Mouse (Mus musculus): Measurements from ENCODE around the gene Gper1.
A peak's percentile ranks its signal among the peaks of the same experiment; 100 is the strongest.

Gper1 gene

GRCm38 (mm10) chr5:139442962-139443361, 20.0 kb downstream of the Gper1 start:
- DNase-seq (ENCODE audit: low read depth, low spot score), result no peak

DNA sequence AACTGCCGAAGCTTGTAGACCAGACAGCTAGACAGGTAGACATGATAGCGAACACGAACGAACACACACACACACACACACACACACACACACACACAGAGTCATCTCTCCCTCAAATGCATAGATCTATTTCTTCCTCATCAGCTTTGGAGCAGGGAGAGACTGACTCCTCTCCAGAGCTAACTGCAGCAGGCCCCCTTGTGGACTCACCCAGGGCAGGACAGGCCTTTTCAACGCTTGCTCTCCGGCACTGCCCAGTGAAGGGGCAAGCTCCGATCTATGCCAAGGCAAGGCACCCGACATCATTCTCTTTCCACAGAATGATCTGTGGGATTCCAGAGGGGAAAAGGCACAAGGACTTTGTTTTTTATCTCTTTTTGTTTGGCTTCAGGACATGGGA, 22.3 kb downstream of the Gper1 start:
- no peak for DNase-seq (ENCODE audit: low read depth, low spot score)

- no peak for DNase-seq (ENCODE audit: low read depth, low spot score)
Observed at GRCm38 (mm10) chr5:139448025-139448424, 25.1 kb downstream of the Gper1 start.

GRCm38 (mm10) chr5:139449161-139449791, 26.3 kb downstream of the Gper1 start:
- DNase-seq (ENCODE audit: low read depth, low spot score), result peak; percentile 34

- DNase-seq (ENCODE audit: low read depth, low spot score), result peak; percentile 44
Observed at GRCm38 (mm10) chr5:139449926-139450325, 27.0 kb downstream of the Gper1 start.

DNA sequence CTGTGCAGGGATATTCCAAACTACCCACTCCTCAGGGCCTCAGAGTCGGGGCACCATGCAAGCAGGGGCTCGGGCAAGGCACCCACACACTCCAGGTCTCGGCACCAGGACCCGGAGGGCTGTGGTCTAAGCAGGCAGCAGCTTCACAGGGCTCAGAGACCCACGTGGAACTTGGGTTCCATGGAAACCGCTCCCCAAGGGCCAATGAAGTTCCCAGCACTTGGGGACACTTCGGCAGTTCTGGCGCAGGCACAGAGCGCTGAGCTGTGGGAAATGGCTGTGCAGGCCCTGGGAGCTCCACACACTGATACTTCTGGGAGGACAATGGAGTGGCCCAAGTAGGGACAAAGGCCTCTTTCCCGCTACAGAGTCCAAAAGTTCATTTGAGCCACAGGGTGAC, 30.1 kb downstream of the Gper1 start:
- DNase-seq (ENCODE audit: low read depth, low spot score), result no peak

GRCm38 (mm10) chr5:139455166-139455565, 32.2 kb downstream of the Gper1 start:
- DNase-seq (ENCODE audit: low read depth, low spot score), result no peak

- DNase-seq (ENCODE audit: low read depth, low spot score), result no peak
Observed at GRCm38 (mm10) chr5:139457241-139457640, 34.3 kb downstream of the Gper1 start.

GRCm38 (mm10) chr5:139459938-139460337, 37.0 kb downstream of the Gper1 start:
- DNase-seq (ENCODE audit: low read depth, low spot score), result no peak

GRCm38 (mm10) chr5:139460384-139461067, 37.6 kb downstream of the Gper1 start, which contains the start of gene 3110082I17Rik:
3110082I17Rik (minus strand) TSS chr5:139460527.
- DNase-seq (ENCODE audit: low read depth, low spot score), result peak; percentile 99

- DNase-seq (ENCODE audit: low read depth, low spot score), result no peak
Observed at GRCm38 (mm10) chr5:139464874-139465273, 41.9 kb downstream of the Gper1 start.

GRCm38 (mm10) chr5:139466373-139466772, 43.4 kb downstream of the Gper1 start:
- no peak for DNase-seq (ENCODE audit: low read depth, low spot score)

DNA sequence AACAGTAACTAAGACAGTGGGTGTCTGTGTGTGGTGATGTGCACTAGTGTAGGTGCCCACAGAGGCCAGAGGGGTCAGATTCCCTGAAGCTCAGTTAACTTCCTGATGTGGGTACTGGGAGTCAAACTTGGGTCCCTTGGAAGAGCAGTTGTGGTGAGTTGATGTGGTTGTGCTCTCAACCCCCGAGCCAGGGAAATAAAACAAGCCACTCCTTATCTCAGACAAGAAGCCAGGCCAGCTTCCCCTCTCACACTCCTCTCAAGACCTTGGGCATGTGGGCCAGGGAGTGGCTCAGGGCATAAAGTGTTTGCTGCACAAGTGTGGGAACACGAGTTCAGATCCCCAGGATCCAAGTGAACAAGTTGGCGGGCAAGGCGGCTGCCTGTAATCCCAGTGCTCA, 43.9 kb downstream of the Gper1 start:
- DNase-seq (ENCODE audit: low read depth, low spot score), result no peak

DNA sequence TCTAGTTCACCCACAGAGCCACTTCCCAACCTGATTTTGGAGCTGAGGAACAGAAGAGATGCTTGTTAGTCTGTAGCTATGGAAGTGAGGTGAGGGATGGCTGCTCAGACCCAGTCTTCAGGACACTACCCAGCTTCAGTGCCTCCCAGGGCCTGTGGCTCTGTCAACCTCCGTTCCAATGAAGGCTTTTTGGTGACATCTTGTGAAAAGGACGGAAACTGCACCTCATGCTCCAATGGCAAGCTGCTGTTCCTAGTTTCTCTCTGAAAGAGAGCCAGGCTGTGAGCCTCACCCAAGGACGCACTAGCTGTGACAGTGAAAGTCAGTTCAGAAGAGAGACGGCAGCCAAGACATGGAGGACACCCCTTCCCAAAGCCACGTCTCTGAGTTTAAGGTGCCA, 45.0 kb downstream of the Gper1 start:
- DNase-seq (ENCODE audit: low read depth, low spot score), result no peak

DNA sequence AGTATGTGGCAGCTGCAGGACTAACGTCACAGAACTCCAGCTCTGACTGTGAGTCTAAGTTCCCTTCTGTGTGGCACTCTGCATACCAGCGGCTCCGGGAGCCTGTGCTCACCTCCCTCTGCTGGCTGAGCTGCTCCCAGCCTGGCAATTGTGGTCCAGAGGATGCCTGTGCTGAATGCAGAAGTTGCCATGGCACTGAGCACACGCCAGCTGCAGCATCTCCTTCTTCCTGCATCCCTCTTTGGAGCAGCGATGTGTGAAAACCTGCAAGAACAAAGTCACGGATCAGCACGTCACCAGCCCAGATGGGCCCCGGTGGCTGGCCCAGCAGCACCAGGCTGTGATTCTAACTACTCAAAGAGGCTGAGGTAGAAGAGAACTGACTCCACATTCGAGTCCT, 51.8 kb downstream of the Gper1 start:
- DNase-seq (ENCODE audit: low read depth, low spot score), result no peak

All from mesoderm, embryonic 11.5 days (tissue).